ENCODE assay signal across 8 mouse cellular contexts in the genomic region with DNA sequence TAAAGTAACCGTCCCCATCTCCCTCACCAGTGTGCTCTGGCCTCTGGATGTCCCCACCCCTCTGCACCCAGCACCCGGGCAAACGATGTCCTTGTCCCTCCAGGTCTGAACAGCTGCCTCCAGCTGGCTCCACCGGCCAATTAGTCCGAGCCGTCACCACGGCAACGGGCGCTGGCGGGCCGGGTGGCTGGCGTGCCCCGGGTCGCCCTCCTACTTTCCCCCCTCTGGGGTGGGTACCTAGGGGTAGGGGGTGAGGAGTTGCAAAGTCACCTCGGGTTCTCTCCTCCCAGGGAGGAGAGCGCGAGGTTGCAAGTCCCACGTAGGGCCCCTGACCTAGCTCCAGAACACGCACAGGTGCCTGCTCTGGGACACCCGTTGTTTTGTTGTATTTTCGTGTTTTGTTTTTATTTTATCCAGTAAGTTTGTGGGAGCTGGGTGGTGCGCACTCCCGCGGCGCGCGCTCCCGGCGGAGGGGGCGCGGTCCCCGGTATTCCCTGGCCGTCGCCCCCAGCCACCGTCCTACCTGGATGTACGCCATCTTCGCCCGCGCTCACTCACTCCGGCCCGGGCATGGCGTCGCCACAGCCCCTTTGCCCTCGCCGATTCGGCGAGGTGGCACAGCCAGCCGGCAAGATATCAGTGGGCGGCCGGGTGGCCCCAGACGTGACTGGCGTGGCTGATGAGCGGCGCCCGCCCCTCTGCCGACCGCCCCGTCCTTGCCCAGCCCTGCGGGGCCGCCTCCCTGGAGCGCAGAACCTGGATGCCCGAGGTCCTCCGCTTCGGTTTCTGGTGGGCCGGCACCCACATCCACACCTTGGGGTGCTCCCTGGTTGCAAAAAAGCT. TPM values are rescaled to one million over a fixed set of nuclear protein-coding genes. Genes with fewer than 3 reads are reported as not detected.
A peak's percentile ranks its signal among the peaks of the same experiment; 100 is the strongest.
DNase-seq lines count a peak whose midpoint lies in the region; ATAC-seq lines count a peak whose summit lies in the region.

No protein-coding gene starts in this region.

- H3K36me3 ChIP-seq in heart, embryonic 12.5 days, result no peaks in the 10 kb centered on the region
- H3K36me3 ChIP-seq in kidney, embryonic 15.5 days, result no peaks in the 10 kb centered on the region
- H3K36me3 ChIP-seq in stomach, embryonic 16.5 days (ENCODE audit: control insufficient read depth, insufficient read depth, low read length), result no peaks in the 10 kb centered on the region

- DNase-seq in right cerebral cortex, postnatal 14 days, result peak; percentile 28
- DNase-seq in right cerebral cortex, adult 2 months (ENCODE audit: low spot score in 2 of 2), result no peak
- DNase-seq in lung, postnatal 14 days, result peak; percentile 73
- no peak for DNase-seq in layer of hippocampus, adult 11-12 months (ENCODE audit: low spot score)

- peaks cover 70% of the 10 kb centered on the region for H3K27me3 ChIP-seq in heart, embryonic 12.5 days (replicated peaks)
- H3K27me3 ChIP-seq in kidney, embryonic 15.5 days, result peaks cover 41% of the 10 kb centered on the region
- 0 out of 2 replicates have a peak, but pooled peaks cover 3% of the 10 kb centered on the region for H3K27me3 ChIP-seq in stomach, embryonic 16.5 days (ENCODE audit: control insufficient read depth, insufficient read depth, low read length)

- peak overlapping the region; percentile 91 for H3K4me2 ChIP-seq in heart, embryonic 12.5 days
- peak overlapping the region; percentile 86 for H3K4me2 ChIP-seq in kidney, embryonic 15.5 days
- peak overlapping the region; percentile 99 for H3K4me2 ChIP-seq in stomach, embryonic 16.5 days (ENCODE audit: low read depth, low read length)

- peak overlapping the region; percentile 61 for H3K9ac ChIP-seq in heart, embryonic 12.5 days
- H3K9ac ChIP-seq in kidney, embryonic 15.5 days, result peak overlapping the region; percentile 53
- H3K9ac ChIP-seq in stomach, embryonic 16.5 days (ENCODE audit: low read length), result peak overlapping the region; percentile 72

- ATAC-seq in common myeloid progenitor, adult 5-6 weeks (replicated peaks; ENCODE audit: low read depth, poor library complexity, severe bottlenecking), result peak; percentile 41; the same call in 1 of the 2 replicates
- ATAC-seq in heart, embryonic 12.5 days (ENCODE audit: insufficient number of reproducible peaks, low FRiP score), result peak; percentile 26
- peak; percentile 70 for ATAC-seq in kidney, embryonic 15.5 days (replicated peaks; ENCODE audit: low FRiP score)
- peak; percentile 51; the same call in 1 of the 2 replicates for ATAC-seq in stomach, embryonic 16.5 days (ENCODE audit: insufficient read depth, low FRiP score)

- H3K4me1 ChIP-seq in heart, embryonic 12.5 days (replicated peaks), result peaks cover 18% of the 10 kb centered on the region
- peaks cover 30% of the 10 kb centered on the region for H3K4me1 ChIP-seq in kidney, embryonic 15.5 days
- H3K4me1 ChIP-seq in stomach, embryonic 16.5 days (ENCODE audit: control insufficient read depth, insufficient read depth, low read length), result peaks cover 13% of the 10 kb centered on the region; the same call in 1 of the 2 replicates

- under 1% methylated on average over 65 of the region's 65 CpGs for WGBS in heart, embryonic 12.5 days
- under 1% methylated on average over 65 of the region's 65 CpGs for WGBS in kidney, embryonic 15.5 days
- under 1% methylated on average over 65 of the region's 65 CpGs for WGBS in stomach, embryonic 16.5 days

- no peaks in the 10 kb centered on the region for H3K9me3 ChIP-seq in heart, embryonic 12.5 days (replicated peaks)
- no peaks in the 10 kb centered on the region for H3K9me3 ChIP-seq in kidney, embryonic 15.5 days (replicated peaks)
- H3K9me3 ChIP-seq in stomach, embryonic 16.5 days (replicated peaks; ENCODE audit: control insufficient read depth, low read length), result no peaks in the 10 kb centered on the region

- peak overlapping the region; percentile 60 for H3K4me3 ChIP-seq in heart, embryonic 12.5 days
- peak overlapping the region; percentile 58 for H3K4me3 ChIP-seq in kidney, embryonic 15.5 days (replicated peaks)
- H3K4me3 ChIP-seq in stomach, embryonic 16.5 days (replicated peaks; ENCODE audit: low read length), result peak overlapping the region; percentile 67

- no peak overlapping the region for H3K27ac ChIP-seq in heart, embryonic 12.5 days (ENCODE audit: poor library complexity, severe bottlenecking)
- H3K27ac ChIP-seq in kidney, embryonic 15.5 days, result peak overlapping the region; percentile 6
- H3K27ac ChIP-seq in stomach, embryonic 16.5 days (ENCODE audit: low read length), result no peak overlapping the region

RNA-seq across cellular contexts. Expression of a gene that starts 0.5 kb away (rescaled TPM):
- total RNA-seq in common myeloid progenitor, adult 5-6 weeks (2017), result not detected in 2 replicates
- 1.2 and 1.4 TPM in 2 replicates for polyA plus RNA-seq in heart, embryonic 12.5 days (2016; fragmentation: Nextera tagmentation; extraction: Ambion mirVana)
- 10.3 and 11.6 TPM in 2 replicates for polyA plus RNA-seq in kidney, embryonic 15.5 days (2015; fragmentation: Nextera tagmentation; extraction: Ambion mirVana)
- 5.3 and 6.0 TPM in 2 replicates for polyA plus RNA-seq in stomach, embryonic 16.5 days (2015; fragmentation: Nextera tagmentation; extraction: Ambion mirVana)

RNA-seq across cellular contexts. Expression of a gene that starts 44.3 kb away (rescaled TPM):
- 6.5 and 8.3 TPM in 2 replicates for total RNA-seq in common myeloid progenitor, adult 5-6 weeks (2017)
- 3.7 and 4.1 TPM in 2 replicates for polyA plus RNA-seq in heart, embryonic 12.5 days (2016; fragmentation: Nextera tagmentation; extraction: Ambion mirVana)
- 4.6 and 5.1 TPM in 2 replicates for polyA plus RNA-seq in kidney, embryonic 15.5 days (2015; fragmentation: Nextera tagmentation; extraction: Ambion mirVana)
- polyA plus RNA-seq in stomach, embryonic 16.5 days (2015; fragmentation: Nextera tagmentation; extraction: Ambion mirVana), result 5.0 and 5.4 TPM in 2 replicates

Comparison
In these comparisons a context has a peak if more than half of its experiments do, and no peak if none do; other contexts are left out.
1. DNase-seq: peak in right cerebral cortex, postnatal 14 days (single experiment) and lung, postnatal 14 days (single experiment); none in right cerebral cortex, adult 2 months (0 of 2) and layer of hippocampus, adult 11-12 months (single experiment).
2. Peak in every context shown above with its lines, with median percentiles within 50 percentile points of each other: ATAC-seq, H3K4me2 ChIP-seq, H3K4me3 ChIP-seq and H3K9ac ChIP-seq.